Mouse (Mus musculus) bone marrow, adult 2 months (tissue): Measurements from ENCODE around the gene Etfb. TPM values are rescaled to one million over a fixed set of nuclear protein-coding genes. Genes with fewer than 3 reads are reported as not detected.
A peak's percentile ranks its signal among the peaks of the same experiment; 100 is the strongest.

Experiments used
- H3K27ac ChIP-seq: fragments of 200-500 bp; 2 replicates; pipeline ENCODE4 v1.5.1; 2012; ENCODE audit warnings: low read depth, mild to moderate bottlenecking, control low read depth, inconsistent platforms, low read length; ENCODE audit not compliant: control insufficient read depth, poor library complexity, insufficient read depth
- H3K4me1 ChIP-seq: fragments of 200-500 bp; 2 replicates; pipeline ENCODE4 v1.6.1; 2011; ENCODE audit warnings: low read length; ENCODE audit not compliant: control insufficient read depth, insufficient read depth
- H3K4me3 ChIP-seq: fragments of 200-500 bp; replicated peaks from 2 replicates; pipeline ENCODE3; 2011; ENCODE audit warnings: mild to moderate bottlenecking, low read depth, low read length, control low read depth; ENCODE audit not compliant: control insufficient read depth
- CTCF ChIP-seq: fragments of 200-500 bp; IDR thresholded peaks from 2 replicates; pipeline ENCODE4 v1.5.1; 2011; ENCODE audit warnings: low read length, control low read depth; ENCODE audit not compliant: control insufficient read depth, insufficient read depth
- POLR2A ChIP-seq: fragments of 200-500 bp; IDR thresholded peaks from 2 replicates; pipeline ENCODE4 v1.6.1; 2011; ENCODE audit warnings: low read depth, mild to moderate bottlenecking, control low read depth, low read length, borderline replicate concordance; ENCODE audit not compliant: control insufficient read depth
- WGBS: fragments of 180-500 bp; shearing (Covaris S2); methylation state at CpG from one replicate; pipeline ENCODE4 v1.1.7; 2018; 5-methylcytosine and 5-hydroxymethylcytosine counted together
- polyA plus RNA-seq: library from polyadenylated mRNA; stranded (reverse); fragments of >200 nt; gene quantifications from 2 replicates; pipeline ENCODE4 v1.2.4, GENCODE M21; 2011; ENCODE audit warnings: low replicate concordance; ENCODE audit not compliant: missing spikeins, insufficient read depth, insufficient read length

Etfb gene
- polyA plus RNA-seq, 1 experiment: 240 TPM

DNA sequence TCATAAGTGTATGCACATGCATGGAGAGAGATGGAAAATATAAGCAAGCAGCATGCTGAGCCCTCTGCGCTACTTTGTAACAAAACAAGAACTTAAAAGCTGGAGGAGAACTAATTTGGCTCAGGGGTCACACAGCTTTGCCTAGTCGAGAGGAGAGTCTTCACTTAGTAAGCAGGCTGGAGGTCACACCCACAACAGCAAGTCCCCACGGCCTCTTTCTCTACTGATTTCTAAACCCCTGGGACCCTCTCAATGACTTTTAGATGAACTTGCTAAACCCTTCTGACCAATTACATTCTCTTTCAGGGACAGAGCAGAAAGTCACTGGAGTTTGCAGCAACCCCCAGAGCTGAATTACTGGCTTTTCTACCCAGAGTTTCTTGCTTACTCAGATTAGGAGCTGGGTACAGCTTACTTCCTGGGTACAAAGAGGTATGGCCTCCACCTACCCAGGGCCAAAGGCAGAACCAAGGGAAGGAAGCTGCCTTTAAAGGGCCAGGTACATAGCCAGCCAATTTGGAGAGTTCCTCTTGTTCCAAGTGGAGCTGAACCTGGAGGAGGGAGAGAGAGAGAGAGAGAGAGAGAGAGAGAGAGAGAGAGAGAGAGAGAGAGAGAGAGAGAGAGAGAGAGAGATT is 19.8 kb upstream of the Etfb start:
- 41% methylated on average over 3 of the region's 3 CpGs for WGBS
- no peaks in the 10 kb centered on the region; the same call in 1 of the 2 replicates for H3K4me1 ChIP-seq
- no peak overlapping the region for H3K27ac ChIP-seq
- TF ChIP-seq POLR2A: no peak
- no peak for TF ChIP-seq CTCF
- no peak overlapping the region for H3K4me3 ChIP-seq

DNA sequence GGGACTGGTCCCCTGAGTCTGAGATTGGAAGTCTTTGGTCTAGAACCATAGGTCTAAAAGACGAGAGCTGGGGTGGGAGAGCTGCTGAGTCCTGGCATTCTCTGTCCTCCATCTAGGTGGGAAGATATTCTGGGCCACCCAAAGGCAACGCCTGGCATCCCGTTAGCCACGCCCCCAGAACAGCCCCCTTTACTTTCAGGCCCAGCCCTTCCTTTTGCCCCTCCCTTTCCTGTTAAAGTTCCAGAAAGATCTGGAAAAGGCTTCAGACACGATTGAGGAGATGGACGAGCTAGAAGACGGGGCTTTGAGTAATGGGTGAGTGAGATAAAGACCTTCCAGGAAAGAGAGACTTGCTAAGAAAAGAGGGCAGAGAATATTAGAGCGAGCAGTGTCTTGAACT is 16.5 kb upstream of the Etfb start, which contains the start of gene Lim2:
Gene Lim2, plus strand, starts transcription at position 265 of the 400 bp plus-strand sequence.
- Histone ChIP-seq H3K4me1 (no peaks in the 10 kb centered on the region; the same call in 1 of the 2 replicates), H3K27ac (no peak within 1 kb of the TSS), H3K4me3 (no peak within 1 kb of the TSS)
- WGBS: 60% methylated on average over 8 of the region's 8 CpGs
- no peak for TF ChIP-seq CTCF
- TF ChIP-seq POLR2A: no peak

DNA sequence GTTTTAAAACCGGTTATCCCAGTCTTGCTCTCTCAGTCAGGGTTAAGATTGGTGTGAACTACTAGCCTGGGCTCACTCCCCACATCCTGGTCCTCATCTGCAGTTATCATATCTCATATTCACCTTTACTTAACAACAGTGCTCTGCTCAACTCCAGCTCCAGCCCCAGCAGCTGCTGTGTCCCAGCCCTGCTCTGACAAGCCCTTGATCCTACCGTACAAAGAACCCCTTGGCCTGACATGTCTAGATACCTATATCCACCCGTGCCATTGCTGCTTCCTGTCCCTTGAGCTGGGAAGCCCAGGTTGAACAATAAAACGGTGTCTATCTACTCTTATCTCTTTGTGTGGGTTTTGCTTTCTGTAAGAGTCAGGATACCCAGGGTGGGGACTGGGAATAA is 14.4 kb upstream of the Etfb start:
- H3K4me1 ChIP-seq: no peaks in the 10 kb centered on the region
- H3K27ac ChIP-seq: no peak overlapping the region
- no peak for TF ChIP-seq CTCF
- TF ChIP-seq POLR2A: no peak
- no peak overlapping the region for H3K4me3 ChIP-seq
- WGBS: 52% methylated on average over 4 of the region's 4 CpGs

DNA sequence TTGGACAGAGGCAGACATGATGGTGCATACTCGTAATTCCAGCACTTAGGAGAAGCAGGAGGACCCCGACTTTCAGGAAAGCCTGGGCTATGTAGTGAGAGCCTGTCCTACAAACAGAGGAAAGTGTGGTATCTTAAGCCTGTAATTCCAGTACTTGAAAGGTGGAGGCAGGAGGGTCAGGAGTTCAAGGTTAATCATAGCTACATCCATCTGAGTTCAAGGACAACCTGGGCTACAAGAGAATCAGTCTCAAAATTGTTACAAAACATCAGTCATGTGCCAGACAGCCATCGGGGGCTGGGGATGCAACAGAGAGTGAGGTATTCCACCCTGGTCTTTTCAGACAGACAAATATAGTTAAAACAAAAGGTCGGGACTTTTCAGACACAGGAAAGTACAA is 11.0 kb upstream of the Etfb start:
- H3K4me1 ChIP-seq: peaks cover 3% of the 10 kb centered on the region; the same call in 1 of the 2 replicates
- H3K27ac ChIP-seq: no peak overlapping the region
- H3K4me3 ChIP-seq: no peak overlapping the region
- no peak for TF ChIP-seq POLR2A
- no peak for TF ChIP-seq CTCF
- 68% methylated on average over 4 of the region's 4 CpGs for WGBS

DNA sequence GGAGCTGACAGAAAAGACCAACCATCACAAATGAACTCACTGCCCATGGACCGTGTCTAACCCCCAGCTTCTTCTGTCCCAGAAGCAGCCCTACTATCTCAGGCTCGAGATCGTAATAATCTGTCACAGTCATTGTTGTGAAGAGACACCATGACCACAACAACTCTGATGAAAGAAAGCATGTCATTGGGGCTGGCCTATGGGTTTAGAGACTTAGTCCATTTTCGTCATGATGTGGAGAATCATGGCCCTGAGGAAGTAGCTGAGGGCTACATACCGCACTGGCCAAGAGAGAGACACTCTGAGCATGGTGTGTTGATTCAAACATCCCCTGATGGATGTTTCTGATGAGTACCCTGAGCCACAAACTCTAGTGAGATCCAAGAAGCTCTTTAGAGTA is 9.2 kb upstream of the Etfb start:
- TF ChIP-seq POLR2A (no peak), CTCF (no peak)
- H3K27ac ChIP-seq: no peak overlapping the region
- no peak overlapping the region for H3K4me3 ChIP-seq
- peaks cover 5% of the 10 kb centered on the region; the same call in 1 of the 2 replicates for H3K4me1 ChIP-seq
- WGBS: 74% methylated on average over 5 of the region's 5 CpGs

DNA sequence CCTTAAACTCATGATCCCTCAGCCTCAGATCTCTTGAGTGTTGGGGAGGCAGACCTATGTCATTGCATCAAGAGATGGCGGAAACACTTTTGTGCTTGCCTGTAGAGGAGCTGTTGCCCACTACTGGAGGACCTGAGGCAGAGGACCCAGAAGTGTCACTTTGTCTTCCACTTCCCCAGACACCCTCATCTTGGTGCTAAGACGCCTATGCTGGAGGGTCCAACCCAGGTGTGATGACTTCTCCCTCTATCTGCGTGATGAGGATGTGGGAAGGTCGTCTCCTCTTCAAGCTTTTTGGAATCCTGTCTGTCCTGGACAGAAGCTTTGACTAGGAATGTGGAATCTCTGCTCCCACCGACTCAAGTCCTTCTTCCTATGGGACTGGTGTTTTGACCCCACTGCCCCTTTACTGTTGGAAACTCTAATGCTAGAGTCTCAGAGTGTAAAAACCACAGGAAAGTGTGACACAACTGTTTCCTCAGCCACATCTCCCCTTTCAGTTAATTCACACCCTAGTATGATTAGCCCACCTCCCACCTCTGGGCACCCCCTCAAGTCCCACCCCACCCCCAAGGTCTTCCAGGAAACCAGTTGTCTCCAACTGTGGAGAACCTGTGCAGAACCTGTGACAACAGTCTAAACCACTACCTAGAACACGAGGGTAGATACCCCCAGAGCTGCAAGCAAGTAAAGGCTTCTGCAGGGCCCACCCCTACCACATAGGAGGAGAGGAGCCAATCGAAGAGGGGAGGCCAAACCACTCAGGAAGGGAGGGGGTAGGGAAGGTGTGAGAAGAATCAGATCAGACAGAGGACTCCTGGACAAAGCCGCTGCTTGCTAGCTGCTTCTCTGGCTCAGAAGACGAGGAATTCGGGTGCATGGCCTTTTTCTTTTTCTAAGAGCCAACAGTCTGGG is 7.3 kb upstream of the Etfb start, which contains the start of gene Nkg7:
Gene Nkg7, plus strand, starts transcription at position 733 of the 915 bp plus-strand sequence.
- peak within 1 kb of the TSS; percentile 52 for H3K27ac ChIP-seq
- TF ChIP-seq POLR2A: no peak
- TF ChIP-seq CTCF: 0 out of 2 replicates have a peak, but pooled peaks have one; percentile 5
- peaks cover 5% of the 10 kb centered on the region; the same call in 1 of the 2 replicates for H3K4me1 ChIP-seq
- 16% methylated on average over 10 of the region's 10 CpGs for WGBS
- peak within 1 kb of the TSS; percentile 40 for H3K4me3 ChIP-seq

DNA sequence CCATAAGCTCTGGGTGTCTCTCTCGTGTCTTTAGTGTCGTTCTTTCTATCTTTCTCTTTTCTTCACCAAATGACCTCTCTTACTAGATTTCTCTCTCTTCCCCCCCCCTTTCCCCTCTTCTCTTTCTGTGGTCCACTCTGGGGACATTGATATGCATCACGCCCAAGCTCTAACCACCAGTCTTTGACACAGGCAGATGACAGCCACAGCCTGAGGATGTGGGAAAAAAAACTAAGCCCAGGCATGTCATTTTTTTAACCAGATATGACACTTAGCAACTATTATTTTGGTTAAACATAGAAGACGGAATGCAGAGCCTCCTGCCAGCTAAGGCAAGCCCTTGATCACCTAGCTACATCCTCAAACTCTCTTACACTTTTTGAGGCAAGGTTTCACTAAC is 5.3 kb upstream of the Etfb start:
- no peak for TF ChIP-seq CTCF
- no peak for TF ChIP-seq POLR2A
- Histone ChIP-seq H3K4me3 (peak overlapping the region; percentile 45), H3K27ac (no peak overlapping the region), H3K4me1 (peaks cover 7% of the 10 kb centered on the region; the same call in 1 of the 2 replicates)
- 14% methylated on average over 4 of the region's 4 CpGs for WGBS

DNA sequence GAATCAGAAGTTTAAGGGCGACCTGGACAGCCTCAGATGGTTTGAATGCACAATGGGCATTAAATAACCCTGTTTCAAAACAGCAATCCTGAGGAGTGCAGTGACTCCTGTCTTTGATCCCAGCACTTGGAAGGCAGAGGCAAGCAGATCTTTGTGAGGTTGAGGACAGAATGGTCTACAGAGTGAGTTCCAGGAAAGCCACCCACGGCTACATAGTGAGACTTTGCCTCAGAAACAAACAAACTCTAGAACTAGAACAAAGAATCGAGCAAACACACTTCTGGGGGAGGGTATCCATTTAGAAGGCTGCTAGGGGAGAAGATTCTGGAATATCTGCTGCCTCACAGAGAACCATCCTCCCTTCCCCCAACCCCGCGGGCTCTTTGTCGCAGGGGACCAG is 3.4 kb upstream of the Etfb start, which contains the start of gene Cldnd2:
Gene Cldnd2, plus strand, starts transcription at position 301 of the 400 bp plus-strand sequence.
- Histone ChIP-seq H3K27ac (0 out of 2 replicates have a peak within 1 kb of the TSS, but pooled peaks have one; percentile 25), H3K4me1 (peaks cover 7% of the 10 kb centered on the region; the same call in 1 of the 2 replicates), H3K4me3 (no peak within 1 kb of the TSS)
- WGBS: 69% methylated on average over 6 of the region's 6 CpGs
- TF ChIP-seq POLR2A (no peak), CTCF (no peak)

DNA sequence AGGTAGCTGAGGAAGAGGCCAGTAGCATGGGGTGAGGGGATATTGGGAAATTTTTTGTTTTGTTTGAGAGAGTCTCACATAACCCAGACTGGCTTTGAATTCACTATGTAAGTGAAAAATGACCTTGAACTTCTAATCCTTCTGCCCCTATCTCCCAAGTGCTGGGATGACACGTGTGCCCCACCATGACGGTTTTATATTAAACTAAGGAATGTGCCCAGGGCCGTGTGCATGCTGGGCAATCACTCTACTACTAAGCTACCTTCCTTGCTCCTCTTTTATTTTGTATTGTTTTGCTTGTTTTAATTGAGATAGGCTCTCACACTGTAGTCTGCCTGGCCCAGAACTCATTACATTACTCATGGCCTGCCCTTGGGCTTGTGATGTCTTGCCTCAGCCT is 2.8 kb upstream of the Etfb start:
- peaks cover 7% of the 10 kb centered on the region; the same call in 1 of the 2 replicates for H3K4me1 ChIP-seq
- no peak overlapping the region for H3K27ac ChIP-seq
- WGBS: 60% methylated on average over 3 of the region's 3 CpGs
- H3K4me3 ChIP-seq: no peak overlapping the region
- no peak for TF ChIP-seq POLR2A
- TF ChIP-seq CTCF: no peak
